ENCODE assay signal across 19 mouse cellular contexts in the genomic region with DNA sequence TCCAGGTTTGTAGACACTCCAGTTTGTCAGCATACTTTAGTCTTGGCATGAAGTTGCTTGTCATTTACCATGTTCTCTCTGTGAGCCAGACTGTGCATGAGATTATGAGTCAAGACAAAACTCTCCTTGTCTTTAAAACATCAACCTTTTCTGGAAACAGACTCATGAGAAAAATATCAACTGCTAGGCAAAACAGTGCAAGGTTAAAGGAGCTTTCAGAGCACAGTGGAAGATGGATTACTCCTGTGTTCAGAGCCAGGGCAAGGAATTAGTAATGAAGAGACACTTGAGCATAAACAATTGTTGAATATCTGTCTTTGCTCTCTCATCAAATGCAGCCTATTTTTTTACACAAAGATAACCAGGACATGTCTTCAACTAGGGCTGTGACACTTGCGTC.
"Had no signal": no experiment of that assay in that cellular context is flagged by ENCODE, and none has a peak within 500 bp of the region (broad histone marks: within the 10 kb centered on the region; RNA-seq: fewer than 3 reads in every experiment).

No protein-coding gene starts in this region.

- H3K4me2 ChIP-seq: intestine, embryonic 15.5 days; limb, embryonic 13.5 days; liver, embryonic 13.5 days; lung, embryonic 15.5 days; midbrain, embryonic 11.5 days; neural tube, embryonic 12.5 days; neural tube, embryonic 15.5 days had no signal

- ATAC-seq: intestine, embryonic 15.5 days had no signal

- H3K36me3 ChIP-seq: intestine, embryonic 15.5 days; limb, embryonic 13.5 days; liver, embryonic 13.5 days; lung, embryonic 15.5 days; neural tube, embryonic 12.5 days; neural tube, embryonic 15.5 days had no signal

- H3K9ac ChIP-seq: intestine, embryonic 15.5 days; limb, embryonic 13.5 days; liver, embryonic 13.5 days; lung, embryonic 15.5 days; neural tube, embryonic 12.5 days; neural tube, embryonic 15.5 days had no signal

- H3K27ac ChIP-seq: intestine, embryonic 15.5 days; limb, embryonic 13.5 days; liver, embryonic 13.5 days; lung, embryonic 15.5 days; neural tube, embryonic 12.5 days; neural tube, embryonic 15.5 days had no signal

- DNase-seq: kidney, adult 11 months; kidney, adult 8-10 months; kidney, postnatal 14 days; kidney, postnatal 4 days; left cerebral cortex, postnatal 4 days; liver, embryonic 13.5 days; lung, postnatal 4 days; midbrain, embryonic 14.5 days; right cerebral cortex, adult 18-20 months; right cerebral cortex, postnatal 14 days; right cerebral cortex, postnatal 4 days; thymus, adult 18-20 months; thymus, postnatal 36 days had no signal

- H3K9me3 ChIP-seq: intestine, embryonic 15.5 days; limb, embryonic 13.5 days; liver, embryonic 13.5 days; lung, embryonic 15.5 days; neural tube, embryonic 12.5 days; neural tube, embryonic 15.5 days had no signal

- H3K4me3 ChIP-seq: intestine, embryonic 15.5 days; limb, embryonic 13.5 days; liver, embryonic 13.5 days; lung, embryonic 15.5 days; neural tube, embryonic 12.5 days; neural tube, embryonic 15.5 days had no signal

- H3K27me3 ChIP-seq: intestine, embryonic 15.5 days; limb, embryonic 13.5 days; liver, embryonic 13.5 days; lung, embryonic 15.5 days; neural tube, embryonic 12.5 days; neural tube, embryonic 15.5 days had no signal

- H3K4me1 ChIP-seq: intestine, embryonic 15.5 days; limb, embryonic 13.5 days; liver, embryonic 13.5 days; lung, embryonic 15.5 days; neural tube, embryonic 12.5 days; neural tube, embryonic 15.5 days had no signal
